ENCODE assay signal across 8 mouse cellular contexts in the genomic region with DNA sequence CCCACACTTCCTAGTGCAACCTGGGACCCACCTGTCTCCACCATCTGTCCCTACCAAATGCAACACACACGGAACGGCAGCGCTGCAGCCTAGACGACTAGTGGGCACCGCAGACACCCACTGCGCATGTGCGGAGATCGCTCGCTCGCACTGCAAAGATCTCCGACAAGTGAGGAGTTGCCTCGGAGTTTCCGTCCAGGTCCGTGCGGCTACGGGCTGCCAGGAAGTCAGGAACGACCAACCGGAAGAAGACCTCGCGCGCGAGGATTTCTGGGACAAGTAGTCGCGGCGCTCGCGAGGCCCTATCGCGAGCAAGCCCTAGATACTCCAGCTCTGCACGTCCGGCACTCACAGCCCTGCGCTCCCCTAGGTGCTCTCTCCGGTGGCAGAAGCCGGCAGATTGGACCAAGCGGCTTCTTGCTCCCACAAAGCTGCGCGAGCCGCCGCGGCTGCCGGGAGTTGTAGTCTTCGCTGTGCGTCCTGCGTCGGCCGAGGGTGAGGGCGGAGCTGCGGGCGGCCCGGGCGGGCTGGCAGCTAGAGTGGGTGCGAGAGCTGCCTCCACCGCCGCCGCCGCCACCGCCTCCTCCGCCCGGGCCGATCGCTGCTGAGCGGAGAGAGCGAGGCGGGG. TPM values are rescaled to one million over a fixed set of nuclear protein-coding genes. Genes with fewer than 3 reads are reported as not detected.
DNase-seq lines count a peak whose midpoint lies in the region; ATAC-seq and TF ChIP-seq lines count a peak whose summit lies in the region.

A gene (plus strand): TSS at position 476 of the 628 bp plus-strand sequence.

- no peaks in the 10 kb centered on the region for H3K27me3 ChIP-seq in C2C12 (ENCODE audit: control insufficient read depth, insufficient read depth, insufficient read length)
- H3K27me3 ChIP-seq in erythroblast, embryonic 14.5 days (ENCODE audit: control insufficient read depth), result no peaks in the 10 kb centered on the region
- H3K27me3 ChIP-seq in heart, embryonic 11.5 days (ENCODE audit: control insufficient read depth, insufficient read depth, low read length), result no peaks in the 10 kb centered on the region
- no peaks in the 10 kb centered on the region for H3K27me3 ChIP-seq in kidney, embryonic 16.5 days (ENCODE audit: insufficient read depth, low read length)
- H3K27me3 ChIP-seq in liver, adult 2 months (ENCODE audit: control insufficient read depth, insufficient read depth, low read length), result no peaks in the 10 kb centered on the region
- H3K27me3 ChIP-seq in myocyte (ENCODE audit: control insufficient read depth, insufficient read depth, insufficient read length), result no peaks in the 10 kb centered on the region
- no peaks in the 10 kb centered on the region for H3K27me3 ChIP-seq in splenic B cell, adult 2 months (ENCODE audit: control insufficient read depth, insufficient read depth, low read length, poor library complexity, severe bottlenecking)

- H3ac ChIP-seq in C2C12 (ENCODE audit: control insufficient read depth, insufficient read length, low read depth), result peak within 1 kb of the TSS; percentile 87
- H3ac ChIP-seq in myocyte (ENCODE audit: control insufficient read depth, insufficient read length), result peak within 1 kb of the TSS; percentile 94

- peak; percentile 99 for DNase-seq in brain, embryonic 14.5 days (ENCODE audit: low read depth)
- DNase-seq in liver, adult 2 months (ENCODE audit: extremely low read depth, low read depth, low spot score), result peak; percentile 92
- DNase-seq in splenic B cell, adult 2 months (ENCODE audit: low read depth, low spot score), result peak; percentile 97

- peak; percentile 79 for TF ChIP-seq POLR2A in brain, embryonic 14.5 days (IDR thresholded peaks at IDR 0.05; ENCODE audit: borderline replicate concordance, extremely low read depth, insufficient read depth, insufficient read length, poor library complexity, severe bottlenecking)
- peak; percentile 84; the same call in 1 of the 2 replicates for TF ChIP-seq POLR2A in liver, adult 2 months (IDR thresholded peaks at IDR 0.05; ENCODE audit: extremely low read depth, insufficient read depth, low read length)
- peak; percentile 97 for TF ChIP-seq POLR2A in myocyte (IDR thresholded peaks at IDR 0.05; ENCODE audit: insufficient read length, low read depth)

- TF ChIP-seq CTCF in C2C12 (IDR thresholded peaks at IDR 0.05; ENCODE audit: control insufficient read depth, insufficient read depth, insufficient read length), result no peak
- no peak for TF ChIP-seq CTCF in brain, embryonic 14.5 days (IDR thresholded peaks at IDR 0.05; ENCODE audit: borderline replicate concordance, extremely low read depth, insufficient read depth, insufficient read length)
- TF ChIP-seq CTCF in liver, adult 2 months (IDR thresholded peaks at IDR 0.05; ENCODE audit: low read depth, low read length), result no peak

- H3K4me2 ChIP-seq in heart, embryonic 11.5 days, result peak within 1 kb of the TSS; percentile 96
- peak within 1 kb of the TSS; percentile 85 for H3K4me2 ChIP-seq in kidney, embryonic 16.5 days (replicated peaks; ENCODE audit: low read depth, low read length)
- peak within 1 kb of the TSS; percentile 87 for H3K4me2 ChIP-seq in myocyte (ENCODE audit: low read depth)

- H3K4me1 ChIP-seq in erythroblast, embryonic 14.5 days (ENCODE audit: control insufficient read depth), result peaks cover 43% of the 10 kb centered on the region
- H3K4me1 ChIP-seq in heart, embryonic 11.5 days (ENCODE audit: control insufficient read depth, insufficient read depth, low read length), result peaks cover 21% of the 10 kb centered on the region
- peaks cover 23% of the 10 kb centered on the region for H3K4me1 ChIP-seq in kidney, embryonic 16.5 days (ENCODE audit: insufficient read depth, low read length)
- peaks cover 15% of the 10 kb centered on the region for H3K4me1 ChIP-seq in liver, adult 2 months (ENCODE audit: control insufficient read depth, insufficient read depth, low read length)

- H3K9ac ChIP-seq in heart, embryonic 11.5 days (ENCODE audit: low read depth, low read length), result peak within 1 kb of the TSS; percentile 97
- H3K9ac ChIP-seq in kidney, embryonic 16.5 days (replicated peaks; ENCODE audit: low read length), result peak within 1 kb of the TSS; percentile 99
- H3K9ac ChIP-seq in liver, adult 2 months (ENCODE audit: low read depth, low read length), result peak within 1 kb of the TSS; percentile 91

- H3K4me3 ChIP-seq in C2C12 (ENCODE audit: insufficient read depth, poor library complexity, severe bottlenecking), result peak within 1 kb of the TSS; percentile 83
- H3K4me3 ChIP-seq in erythroblast, embryonic 14.5 days (replicated peaks), result peak within 1 kb of the TSS; percentile 95
- peak within 1 kb of the TSS; percentile 78 for H3K4me3 ChIP-seq in heart, embryonic 11.5 days (ENCODE audit: low read depth, low read length)
- H3K4me3 ChIP-seq in kidney, embryonic 16.5 days (ENCODE audit: low read length), result peak within 1 kb of the TSS; percentile 99
- H3K4me3 ChIP-seq in liver, adult 2 months (ENCODE audit: insufficient read depth, low read depth, low read length), result peak within 1 kb of the TSS; percentile 85
- peak within 1 kb of the TSS; percentile 86 for H3K4me3 ChIP-seq in myocyte

- H3K36me3 ChIP-seq in C2C12 (ENCODE audit: control insufficient read depth, insufficient read depth) (no peaks in the 10 kb centered on the region), myocyte (ENCODE audit: control insufficient read depth, insufficient read depth) (no peaks in the 10 kb centered on the region)
- H3K36me3 ChIP-seq in erythroblast, embryonic 14.5 days (ENCODE audit: control insufficient read depth), result no peaks in the 10 kb centered on the region; the same call in none of the 2 replicates
- H3K36me3 ChIP-seq in heart, embryonic 11.5 days (ENCODE audit: control insufficient read depth, insufficient read depth, low read length), result no peaks in the 10 kb centered on the region
- H3K36me3 ChIP-seq in kidney, embryonic 16.5 days (ENCODE audit: insufficient read depth, low read length), result no peaks in the 10 kb centered on the region
- no peaks in the 10 kb centered on the region for H3K36me3 ChIP-seq in liver, adult 2 months (ENCODE audit: control insufficient read depth, insufficient read depth, low read length)
- no peaks in the 10 kb centered on the region for H3K36me3 ChIP-seq in splenic B cell, adult 2 months (ENCODE audit: control insufficient read depth, insufficient read depth, low read length, poor library complexity, severe bottlenecking)

- peaks cover 59% of the 10 kb centered on the region for H3K79me2 ChIP-seq in C2C12 (ENCODE audit: control insufficient read depth, insufficient read depth)
- peaks cover 14% of the 10 kb centered on the region; the same call in 1 of the 2 replicates for H3K79me2 ChIP-seq in liver, adult 2 months (ENCODE audit: control insufficient read depth, insufficient read depth, low read length)
- H3K79me2 ChIP-seq in myocyte (ENCODE audit: control insufficient read depth, insufficient read depth), result peaks cover 45% of the 10 kb centered on the region

- H3K9me3 ChIP-seq in erythroblast, embryonic 14.5 days (ENCODE audit: control insufficient read depth, low read length), result no peaks in the 10 kb centered on the region
- no peaks in the 10 kb centered on the region for H3K9me3 ChIP-seq in heart, embryonic 11.5 days (replicated peaks; ENCODE audit: control insufficient read depth, low read length)
- H3K9me3 ChIP-seq in kidney, embryonic 16.5 days (ENCODE audit: low read length), result no peaks in the 10 kb centered on the region

- H3K27ac ChIP-seq in heart, embryonic 11.5 days (ENCODE audit: low read depth, low read length), result peak within 1 kb of the TSS; percentile 98
- peak within 1 kb of the TSS; percentile 99 for H3K27ac ChIP-seq in kidney, embryonic 16.5 days (ENCODE audit: low read length)
- peak within 1 kb of the TSS; percentile 93 for H3K27ac ChIP-seq in liver, adult 2 months (replicated peaks; ENCODE audit: insufficient read depth, low read depth, low read length)

- peak; percentile 93 for ATAC-seq in heart, embryonic 11.5 days (replicated peaks; ENCODE audit: insufficient number of reproducible peaks, low FRiP score, low TSS enrichment)
- peak; percentile 96 for ATAC-seq in kidney, embryonic 16.5 days (ENCODE audit: low FRiP score, low TSS enrichment)

- H3K79me3 ChIP-seq in C2C12 (ENCODE audit: low read depth), result peaks cover 43% of the 10 kb centered on the region

- WGBS in heart, embryonic 11.5 days (ENCODE audit: insufficient replicate concordance), result under 1% methylated on average over 62 of the region's 64 CpGs
- WGBS in kidney, embryonic 16.5 days, result 0% methylated on average over 58 of the region's 64 CpGs
- 1% methylated on average over 58 of the region's 64 CpGs for WGBS in liver, adult 2 months

TF ChIP-seq in C2C12, 6 proteins besides CTCF, POLR2A, EP300 and RAD21:
- no peak for TF ChIP-seq USF1 (IDR thresholded peaks at IDR 0.05; ENCODE audit: low read depth)
- TF ChIP-seq MYOD1 (IDR thresholded peaks at IDR 0.05; ENCODE audit: control insufficient read depth, insufficient read length, low read depth), result no peak
- TF ChIP-seq MAX (IDR thresholded peaks at IDR 0.05), result peak; percentile 36

TF ChIP-seq in myocyte, 11 proteins besides CTCF, POLR2A, EP300 and RAD21 (continues in another document):
- TF ChIP-seq TCF3 (IDR thresholded peaks at IDR 0.05; ENCODE audit: insufficient read length, low read depth), result no peak
- TF ChIP-seq MYOD1 (IDR thresholded peaks at IDR 0.05; ENCODE audit: control insufficient read depth in 1 of 3, insufficient read length in 2 of 3, low read depth in 2 of 3), result peak in 1 of 3 experiments; percentile 47
- TF ChIP-seq POLR2AphosphoS2 (IDR thresholded peaks at IDR 0.05; ENCODE audit: insufficient read length, low read depth), result peak; percentile 97
- TF ChIP-seq SRF (IDR thresholded peaks at IDR 0.05; ENCODE audit: control insufficient read depth, insufficient read length, low read depth), result no peak
- TF ChIP-seq REST (IDR thresholded peaks at IDR 0.05; ENCODE audit: insufficient read depth, insufficient read length), result peak; percentile 5
- no peak for TF ChIP-seq TCF12 (IDR thresholded peaks at IDR 0.05; ENCODE audit: insufficient read depth, poor library complexity, severe bottlenecking)
- TF ChIP-seq CEBPB (IDR thresholded peaks at IDR 0.05; ENCODE audit: insufficient read depth, poor library complexity, severe bottlenecking), result no peak
- no peak for TF ChIP-seq USF1 (IDR thresholded peaks at IDR 0.05; ENCODE audit: low read depth)
- TF ChIP-seq E2F4 (IDR thresholded peaks at IDR 0.05; ENCODE audit: insufficient read depth), result no peak
- TF ChIP-seq MAX (IDR thresholded peaks at IDR 0.05; ENCODE audit: low read depth), result no peak

RNA-seq across cellular contexts. Expression of the gene that starts here (rescaled TPM):
- polyA plus RNA-seq in C2C12 (2012; fragmentation: generic; extraction: Trizol) (38.8 TPM), myocyte (2012; fragmentation: generic; extraction: Trizol) (44.5 TPM)
- 105 and 106 TPM in 2 replicates for polyA plus RNA-seq in brain, embryonic 14.5 days (2012; rRNA removed)
- 0.28 and 0.35 TPM in 2 replicates for polyA plus RNA-seq in erythroblast, embryonic 14.5 days (2012)
- polyA plus RNA-seq in heart, embryonic 11.5 days (2014; fragmentation: Nextera tagmentation; extraction: Ambion mirVana), result 51.0 and 74.8 TPM in 2 replicates
- polyA plus RNA-seq in kidney, embryonic 16.5 days (2015; fragmentation: Nextera tagmentation; extraction: Ambion mirVana), result 91.3 and 95.2 TPM in 2 replicates
- total RNA-seq in liver, adult 2 months (2014; rRNA removed), result 20.8 and 27.4 TPM in 2 replicates
- polyA plus RNA-seq in liver, adult 2 months (2012; rRNA removed), result 20.3 and 22.5 TPM in 2 replicates

Comparison
In these comparisons a context has a peak if more than half of its experiments do, and no peak if none do; other contexts are left out.
1. Peak in every context shown above with its lines: DNase-seq, ATAC-seq, H3K4me3 ChIP-seq and H3K27ac ChIP-seq.
2. RNA of the gene that starts here (polyA plus RNA-seq): 105 to 106 TPM in brain, embryonic 14.5 days, 91.3 to 95.2 TPM in kidney, embryonic 16.5 days, 51.0 to 74.8 TPM in heart, embryonic 11.5 days, 44.5 TPM in myocyte (single experiment), 38.8 TPM in C2C12 (single experiment) and 20.3 to 22.5 TPM in liver, adult 2 months; 0.28 to 0.35 TPM in erythroblast, embryonic 14.5 days; every median in the first group is over 10 times any median in the second.